Mouse (Mus musculus) heart, embryonic 11.5 days (tissue): ENCODE data around the gene Mpp1. TPM values are rescaled to one million over a fixed set of nuclear protein-coding genes. Genes with fewer than 3 reads are reported as not detected.
A peak's percentile ranks its signal among the peaks of the same experiment; 100 is the strongest.
"Not testable (repeated sequence)": the region's sequence is repeated elsewhere in the genome, so short reads cannot be mapped to it uniquely, and the experiment has no call there.

Experiments
- ATAC-seq: fragments of 200-750 bp; cut with Nextera tagmentation; replicated peaks from 2 replicates; pipeline ENCODE4 v1.8.0; 2017; ENCODE audit warnings: moderate library complexity; ENCODE audit not compliant: insufficient number of reproducible peaks, low FRiP score, low TSS enrichment
- H3K27ac ChIP-seq: fragments of 300-500 bp; sonication (generic); 2 replicates; pipeline ENCODE4 v1.5.1; 2014; ENCODE audit warnings: mild to moderate bottlenecking, low read depth, low read length
- H3K27me3 ChIP-seq: fragments of 300-500 bp; sonication (generic); 2 replicates; pipeline ENCODE4 v1.6.1; 2014; ENCODE audit warnings: mild to moderate bottlenecking, low read length, mixed read lengths; ENCODE audit not compliant: control insufficient read depth, insufficient read depth
- H3K36me3 ChIP-seq: fragments of 300-500 bp; sonication (generic); 2 replicates; pipeline ENCODE4 v1.6.1; 2014; ENCODE audit warnings: mild to moderate bottlenecking, low read length, moderate library complexity, mixed read lengths; ENCODE audit not compliant: control insufficient read depth, insufficient read depth
- H3K4me1 ChIP-seq: fragments of 300-500 bp; sonication (generic); 2 replicates; pipeline ENCODE4 v1.6.1; 2014; ENCODE audit warnings: low read length; ENCODE audit not compliant: control insufficient read depth, insufficient read depth
- H3K4me2 ChIP-seq: fragments of 300-500 bp; sonication (generic); 2 replicates; pipeline ENCODE4 v1.6.1; 2014; ENCODE audit warnings: mild to moderate bottlenecking, moderate library complexity
- H3K4me3 ChIP-seq: fragments of 300-500 bp; sonication (generic); 2 replicates; pipeline ENCODE4 v1.5.1; 2014; ENCODE audit warnings: low read depth, low read length
- H3K9ac ChIP-seq: fragments of 300-500 bp; sonication (generic); 2 replicates; pipeline ENCODE4 v1.6.1; 2014; ENCODE audit warnings: mild to moderate bottlenecking, low read depth, low read length, moderate library complexity
- H3K9me3 ChIP-seq: fragments of 300-500 bp; sonication (generic); replicated peaks from 2 replicates; pipeline ENCODE4 v1.6.1; 2016; ENCODE audit warnings: low read length; ENCODE audit not compliant: control insufficient read depth
- WGBS: fragments of 180-500 bp; shearing (Covaris S2); extraction: QIAGEN DNeasy Blood & Tissue Kit; methylation state at CpG from one replicate; pipeline ENCODE4 v1.1.7; 2014; ENCODE audit not compliant: insufficient replicate concordance; 5-methylcytosine and 5-hydroxymethylcytosine counted together
- polyA plus RNA-seq: library from polyadenylated mRNA; unstranded; fragments of >200 nt; fragmentation: Nextera tagmentation; extraction: Ambion mirVana; gene quantifications from 2 replicates; pipeline ENCODE4 v1.2.1, GENCODE M21; 2014

Gene Mpp1
- 22.3 and 25.2 TPM in 2 replicates for polyA plus RNA-seq

- peak within 1 kb of the TSS; percentile 62 for H3K4me2 ChIP-seq
- H3K36me3 ChIP-seq: no peaks in the 10 kb centered on the region
- WGBS: 10% methylated on average over 36 of the region's 36 CpGs
- peak within 1 kb of the TSS; percentile 78 for H3K9ac ChIP-seq
- H3K4me1 ChIP-seq: no peaks in the 10 kb centered on the region
- H3K27me3 ChIP-seq: no peaks in the 10 kb centered on the region
- H3K9me3 ChIP-seq: no peaks in the 10 kb centered on the region
- ATAC-seq: peak; percentile 94
- no peak within 1 kb of the TSS for H3K27ac ChIP-seq
- peak within 1 kb of the TSS; percentile 54 for H3K4me3 ChIP-seq
Measured at GRCm38 (mm10) chrX:75130467-75131160, at the start of gene Mpp1. TSS of gene Mpp1 (minus strand) at chrX:75131016.

- Histone ChIP-seq H3K36me3 (no peaks in the 10 kb centered on the region), H3K4me3 (no peak within 1 kb of the TSS), H3K27me3 (no peaks in the 10 kb centered on the region), H3K27ac (no peak within 1 kb of the TSS), H3K4me2 (no peak within 1 kb of the TSS), H3K4me1 (no peaks in the 10 kb centered on the region), H3K9me3 (no peaks in the 10 kb centered on the region), H3K9ac (no peak within 1 kb of the TSS)
- no peak for ATAC-seq
- 69% methylated on average over 1 of the region's 1 CpGs for WGBS
Measured at GRCm38 (mm10) chrX:75163670-75164069, 32.9 kb upstream of the Mpp1 start, which contains the start of gene Smim9. TSS of gene Smim9 (minus strand) at chrX:75163770.

- no peaks in the 10 kb centered on the region for H3K4me1 ChIP-seq
- H3K4me3 ChIP-seq: peak overlapping the region; percentile 43
- no peaks in the 10 kb centered on the region for H3K36me3 ChIP-seq
- H3K27ac ChIP-seq: no peak overlapping the region
- WGBS: 12% methylated on average over 30 of the region's 49 CpGs
- H3K9ac ChIP-seq: peak overlapping the region; percentile 60; the same call in 1 of the 2 replicates
- ATAC-seq: peak; percentile 79; the same call in 1 of the 2 replicates
- H3K27me3 ChIP-seq: no peaks in the 10 kb centered on the region
- H3K9me3 ChIP-seq: no peaks in the 10 kb centered on the region
- H3K4me2 ChIP-seq: peak overlapping the region; percentile 63
Measured at GRCm38 (mm10) chrX:75155576-75156243, 24.9 kb upstream of the Mpp1 start.

- Histone ChIP-seq H3K9ac (no peak overlapping the region), H3K27me3 (no peaks in the 10 kb centered on the region), H3K4me1 (no peaks in the 10 kb centered on the region), H3K36me3 (no peaks in the 10 kb centered on the region), H3K4me2 (no peak overlapping the region), H3K4me3 (no peak overlapping the region), H3K9me3 (no peaks in the 10 kb centered on the region), H3K27ac (no peak overlapping the region)
- 63% methylated on average over 1 of the region's 1 CpGs for WGBS
- ATAC-seq: no peak
Measured at GRCm38 (mm10) chrX:75152249-75152648, 21.4 kb upstream of the Mpp1 start.

GRCm38 (mm10) chrX:75150304-75150703 lies 19.5 kb upstream of the Mpp1 start:
- H3K9me3 ChIP-seq: no peaks in the 10 kb centered on the region
- 78% methylated on average over 2 of the region's 2 CpGs for WGBS

GRCm38 (mm10) chrX:75148414-75148813 lies 17.6 kb upstream of the Mpp1 start:
- 71% methylated on average over 4 of the region's 4 CpGs for WGBS
- no peaks in the 10 kb centered on the region for H3K4me1 ChIP-seq
- no peak overlapping the region for H3K4me3 ChIP-seq
- H3K36me3 ChIP-seq: no peaks in the 10 kb centered on the region
- no peak overlapping the region for H3K27ac ChIP-seq
- no peaks in the 10 kb centered on the region for H3K27me3 ChIP-seq
- H3K9me3 ChIP-seq: no peaks in the 10 kb centered on the region
- no peak overlapping the region for H3K9ac ChIP-seq
- no peak for ATAC-seq
- H3K4me2 ChIP-seq: no peak overlapping the region

More at GRCm38 (mm10) chrX:75150304-75150703, 19.5 kb upstream of the Mpp1 start:
- no peak for ATAC-seq
- no peaks in the 10 kb centered on the region for H3K4me1 ChIP-seq
- H3K27ac ChIP-seq: no peak overlapping the region
- no peak overlapping the region for H3K4me3 ChIP-seq
- no peaks in the 10 kb centered on the region for H3K27me3 ChIP-seq
- no peak overlapping the region for H3K4me2 ChIP-seq
- no peaks in the 10 kb centered on the region for H3K36me3 ChIP-seq
- H3K9ac ChIP-seq: no peak overlapping the region

- peak overlapping the region; percentile 61 for H3K4me2 ChIP-seq
- not testable (repeated sequence) for H3K27ac ChIP-seq, H3K9ac ChIP-seq, H3K36me3 ChIP-seq, ATAC-seq, H3K27me3 ChIP-seq, H3K9me3 ChIP-seq, H3K4me1 ChIP-seq
- peak overlapping the region; percentile 30 for H3K4me3 ChIP-seq
- WGBS: 22% methylated on average over 20 of the region's 42 CpGs
Measured at GRCm38 (mm10) chrX:75143124-75143555, 12.3 kb upstream of the Mpp1 start.

GRCm38 (mm10) chrX:75138182-75138581 lies 7.4 kb upstream of the Mpp1 start:
- ATAC-seq: no peak
- Histone ChIP-seq H3K9ac (no peak overlapping the region), H3K27me3 (no peaks in the 10 kb centered on the region), H3K4me2 (no peak overlapping the region), H3K4me3 (no peak overlapping the region), H3K9me3 (no peaks in the 10 kb centered on the region), H3K27ac (no peak overlapping the region), H3K4me1 (no peaks in the 10 kb centered on the region), H3K36me3 (no peaks in the 10 kb centered on the region)
- 84% methylated on average over 2 of the region's 2 CpGs for WGBS
